ENCODE assay signal across 34 mouse cellular contexts in the genomic region with DNA sequence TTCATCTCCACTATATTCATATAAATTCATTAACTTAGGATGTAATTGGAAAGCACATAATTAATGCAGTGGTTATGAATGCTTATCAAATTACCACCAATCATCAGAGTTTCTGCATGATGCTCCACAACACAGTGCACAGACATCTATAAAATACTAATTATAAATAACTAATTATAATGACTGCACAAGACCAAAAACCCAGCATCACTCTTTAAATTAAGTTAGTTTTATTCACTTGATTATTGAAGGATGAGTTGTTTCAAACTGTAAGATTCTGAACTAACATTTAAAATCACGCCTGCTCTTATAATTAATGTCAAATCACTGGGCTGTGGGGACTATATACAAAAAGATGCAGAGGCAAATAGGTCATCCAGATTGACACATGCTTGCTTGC.
"Had no signal": no experiment of that assay in that cellular context is flagged by ENCODE, and none has a peak within 500 bp of the region (broad histone marks: within the 10 kb centered on the region; RNA-seq: fewer than 3 reads in every experiment).

No protein-coding gene starts in this region.

- H3K4me3 ChIP-seq: heart, embryonic 12.5 days; heart, embryonic 13.5 days; heart, embryonic 15.5 days; hindbrain, embryonic 10.5 days; hindbrain, embryonic 12.5 days; hindbrain, embryonic 13.5 days; hindbrain, embryonic 15.5 days; intestine, embryonic 15.5 days; kidney, embryonic 15.5 days; layer of hippocampus, adult 2 months; left cerebral cortex, adult 2 months had no signal

- H3K9me3 ChIP-seq: heart, embryonic 12.5 days; heart, embryonic 13.5 days; heart, embryonic 15.5 days; hindbrain, embryonic 10.5 days; hindbrain, embryonic 12.5 days; hindbrain, embryonic 13.5 days; hindbrain, embryonic 15.5 days; intestine, embryonic 15.5 days; kidney, embryonic 15.5 days had no signal

- H3K4me2 ChIP-seq: heart, embryonic 12.5 days; heart, embryonic 13.5 days; heart, embryonic 15.5 days; hindbrain, embryonic 12.5 days; hindbrain, embryonic 13.5 days; hindbrain, embryonic 14.5 days; hindbrain, embryonic 15.5 days; intestine, embryonic 15.5 days; kidney, embryonic 15.5 days had no signal

- H3K27ac ChIP-seq: heart, embryonic 13.5 days; heart, embryonic 15.5 days; hindbrain, embryonic 10.5 days; hindbrain, embryonic 12.5 days; hindbrain, embryonic 13.5 days; hindbrain, embryonic 14.5 days; hindbrain, embryonic 15.5 days; hindbrain, postnatal 0 days; intestine, embryonic 15.5 days; kidney, embryonic 15.5 days; kidney, postnatal 0 days; layer of hippocampus, adult 2 months; left cerebral cortex, adult 2 months had no signal

- DNase-seq: heart, postnatal 10 days; heart, postnatal 14 days; heart, postnatal 36 days; heart, postnatal 4 days; kidney, adult 11 months; kidney, adult 18-20 months; kidney, adult 2 months; kidney, adult 8-10 months; kidney, adult 9 months; kidney, postnatal 10 days; kidney, postnatal 14 days; kidney, postnatal 25 days; kidney, postnatal 36 days; kidney, postnatal 4 days; layer of hippocampus, adult 9-11 months; layer of hippocampus, postnatal 36 days had no signal

- H3K27me3 ChIP-seq: heart, embryonic 12.5 days; heart, embryonic 13.5 days; heart, embryonic 15.5 days; hindbrain, embryonic 12.5 days; hindbrain, embryonic 13.5 days; hindbrain, embryonic 15.5 days; intestine, embryonic 15.5 days; kidney, embryonic 15.5 days had no signal

- ATAC-seq: hindbrain, embryonic 16.5 days; hindbrain, postnatal 0 days; inflammation-experienced regulatory T-cells, adult 6 months; intestine, embryonic 15.5 days; intestine, embryonic 16.5 days; intestine, postnatal 0 days had no signal

- H3K4me1 ChIP-seq: heart, embryonic 12.5 days; heart, embryonic 13.5 days; heart, embryonic 15.5 days; hindbrain, embryonic 10.5 days; hindbrain, embryonic 12.5 days; hindbrain, embryonic 13.5 days; hindbrain, embryonic 15.5 days; intestine, embryonic 15.5 days; kidney, embryonic 15.5 days had no signal

- H3K9ac ChIP-seq: heart, embryonic 12.5 days; heart, embryonic 13.5 days; heart, embryonic 15.5 days; hindbrain, embryonic 12.5 days; hindbrain, embryonic 13.5 days; hindbrain, embryonic 14.5 days; hindbrain, embryonic 15.5 days; intestine, embryonic 15.5 days; kidney, embryonic 15.5 days had no signal

- H3K36me3 ChIP-seq: heart, embryonic 12.5 days; heart, embryonic 13.5 days; heart, embryonic 15.5 days; hindbrain, embryonic 10.5 days; hindbrain, embryonic 12.5 days; hindbrain, embryonic 13.5 days; hindbrain, embryonic 15.5 days; intestine, embryonic 15.5 days; kidney, embryonic 15.5 days had no signal
